Mouse (Mus musculus): ENCODE measurements around the gene Uimc1. TPM values are rescaled to one million over a fixed set of nuclear protein-coding genes. Genes with fewer than 3 reads are reported as not detected.
A peak's percentile ranks its signal among the peaks of the same experiment; 100 is the strongest.
"Not testable (repeated sequence)": the region's sequence is repeated elsewhere in the genome, so short reads cannot be mapped to it uniquely, and the experiment has no call there.

The Uimc1 gene
- 10 to 100 TPM; 10.6 to 11.4 TPM for total RNA-seq (2021)
- long read RNA-seq, experiment 1, partial matches to known transcripts: 1 of 7 reads
- long read RNA-seq, experiment 1, other reads (novel, unspliced or antisense): 0 of 7 reads
- long read RNA-seq, experiment 2, partial matches to known transcripts: 1 of 10 reads
- long read RNA-seq, experiment 2, other reads (novel, unspliced or antisense): 4 of 10 reads

- DNase-seq: peak; percentile 64 to 76
- intact Hi-C loops (cut with DNase I): no loop called here
Measured at GRCm38 (mm10) chr13:55099726-55100478, at the start of gene Uimc1. Uimc1 (minus strand) TSS chr13:55100300.

GRCm38 (mm10) chr13:55140271-55140670, 40.2 kb upstream of the Uimc1 start:
- intact Hi-C loops (cut with DNase I): no loop called here
- DNase-seq: no peak

- no peak for DNase-seq
- intact Hi-C loops (cut with DNase I): loop anchor here (2.0 kb wide), 1 partner anchor 43 kb away; no protein-coding TSS in a partner anchor
Measured at GRCm38 (mm10) chr13:55135382-55135781, 35.3 kb upstream of the Uimc1 start.

GRCm38 (mm10) chr13:55133448-55133847, 33.3 kb upstream of the Uimc1 start, which contains the start of gene Gm17617:
Gm17617 (minus strand) TSS chr13:55133548.
- no peak for DNase-seq
- intact Hi-C loops (cut with DNase I): no loop called here

GRCm38 (mm10) chr13:55124903-55125302, 24.8 kb upstream of the Uimc1 start:
- DNase-seq: no peak
- intact Hi-C loops (cut with DNase I): no loop called here

GRCm38 (mm10) chr13:55114375-55114774, 14.3 kb upstream of the Uimc1 start:
- intact Hi-C loops (cut with DNase I): no loop called here
- no peak for DNase-seq

- DNase-seq: no peak
- intact Hi-C loops (cut with DNase I): loop anchor here (5.0 kb wide), 1 partner anchor 60 kb away; no protein-coding TSS in a partner anchor
Measured at GRCm38 (mm10) chr13:55107694-55108093, 7.6 kb upstream of the Uimc1 start.

- intact Hi-C loops (cut with DNase I): loop anchor here (5.0 kb wide), 1 partner anchor 60 kb away; no protein-coding TSS in a partner anchor
Measured at GRCm38 (mm10) chr13:55107116-55107515, 7.0 kb upstream of the Uimc1 start.

GRCm38 (mm10) chr13:55105953-55106691, 6.0 kb upstream of the Uimc1 start:
- intact Hi-C loops (cut with DNase I): loop anchor here (5.0 kb wide), 1 partner anchor 61 kb away; no protein-coding TSS in a partner anchor
- DNase-seq: no peak

More at GRCm38 (mm10) chr13:55107116-55107515, 7.0 kb upstream of the Uimc1 start:
- no peak for DNase-seq

- peak; percentile 97 to 98 for DNase-seq
- intact Hi-C loops (cut with DNase I): loop anchor here (5.0 kb wide), 1 partner anchor 62 kb away; no protein-coding TSS in a partner anchor
Measured at GRCm38 (mm10) chr13:55105045-55105952, 5.2 kb upstream of the Uimc1 start, which contains the start of gene Zfp346. Zfp346 (plus strand) TSS chr13:55105311.

- DNase-seq: no peak
- intact Hi-C loops (cut with DNase I): no loop called here
Measured at GRCm38 (mm10) chr13:55103351-55103750, 3.3 kb upstream of the Uimc1 start.

- intact Hi-C loops (cut with DNase I): no loop called here
- no peak for DNase-seq
Measured at GRCm38 (mm10) chr13:55102366-55102765, 2.3 kb upstream of the Uimc1 start.

- no peak for DNase-seq
- intact Hi-C loops (cut with DNase I): no loop called here
Measured at GRCm38 (mm10) chr13:55101627-55102026, 1.5 kb upstream of the Uimc1 start.

- no peak for DNase-seq
- intact Hi-C loops (cut with DNase I): no loop called here
Measured at GRCm38 (mm10) chr13:55099066-55099725, 904 bp downstream of the Uimc1 start.

- DNase-seq; intact Hi-C loops (cut with DNase I): not testable (repeated sequence)
Measured at GRCm38 (mm10) chr13:55097841-55098240, 2.3 kb downstream of the Uimc1 start.

GRCm38 (mm10) chr13:55092588-55092987, 7.5 kb downstream of the Uimc1 start:
- DNase-seq: no peak
- intact Hi-C loops (cut with DNase I): no loop called here

GRCm38 (mm10) chr13:55075597-55075996, 24.5 kb downstream of the Uimc1 start:
- intact Hi-C loops (cut with DNase I): no loop called here
- no peak for DNase-seq

GRCm38 (mm10) chr13:55071322-55071721, 28.8 kb downstream of the Uimc1 start:
- intact Hi-C loops (cut with DNase I): loop anchor here (5.0 kb wide), 1 partner anchor 274 kb away; no protein-coding TSS in a partner anchor
- no peak for DNase-seq

GRCm38 (mm10) chr13:55069719-55070118, 30.4 kb downstream of the Uimc1 start:
- no peak for DNase-seq
- intact Hi-C loops (cut with DNase I): loop anchor here (5.0 kb wide), 1 partner anchor 272 kb away; no protein-coding TSS in a partner anchor

All from gastrocnemius, postnatal 36 days (tissue).